Mouse (Mus musculus): ENCODE measurements around the gene Fgfr2.

Fgfr2 gene

DNA sequence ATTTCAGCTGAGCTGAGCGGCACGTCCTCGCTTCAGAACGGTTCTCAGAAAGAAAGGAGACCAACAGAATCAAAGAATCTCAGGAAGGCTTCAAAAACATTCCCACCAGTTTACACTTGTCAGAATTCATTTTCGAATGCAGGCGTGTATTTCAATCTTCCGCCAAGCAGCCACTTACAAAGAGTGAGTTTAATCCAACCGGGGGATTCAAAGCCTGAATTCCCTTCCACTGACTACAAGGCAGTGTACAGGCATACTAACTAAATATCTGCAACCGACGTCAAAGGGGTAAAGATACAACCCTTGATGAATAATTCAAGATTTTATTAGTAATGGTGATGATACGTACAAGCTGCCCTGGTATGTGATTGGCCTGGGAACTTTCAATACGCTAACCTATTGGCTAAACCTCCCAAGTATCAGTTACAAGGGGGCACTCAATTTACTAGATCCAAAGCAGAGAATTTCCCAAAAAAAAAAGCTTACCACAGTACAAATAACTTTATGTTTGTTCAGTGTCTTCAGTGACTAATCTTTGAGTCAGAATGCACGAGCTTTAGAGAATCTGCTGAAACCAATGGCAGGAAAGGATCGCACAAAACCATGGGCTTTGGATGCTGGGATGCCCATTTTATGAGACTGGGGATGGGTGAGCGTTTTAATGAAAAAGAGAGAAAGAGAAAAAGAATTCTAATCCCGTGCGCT, 2860.5 kb downstream of the Fgfr2 start:
- no peak for DNase-seq (ENCODE audit: low spot score)

DNA sequence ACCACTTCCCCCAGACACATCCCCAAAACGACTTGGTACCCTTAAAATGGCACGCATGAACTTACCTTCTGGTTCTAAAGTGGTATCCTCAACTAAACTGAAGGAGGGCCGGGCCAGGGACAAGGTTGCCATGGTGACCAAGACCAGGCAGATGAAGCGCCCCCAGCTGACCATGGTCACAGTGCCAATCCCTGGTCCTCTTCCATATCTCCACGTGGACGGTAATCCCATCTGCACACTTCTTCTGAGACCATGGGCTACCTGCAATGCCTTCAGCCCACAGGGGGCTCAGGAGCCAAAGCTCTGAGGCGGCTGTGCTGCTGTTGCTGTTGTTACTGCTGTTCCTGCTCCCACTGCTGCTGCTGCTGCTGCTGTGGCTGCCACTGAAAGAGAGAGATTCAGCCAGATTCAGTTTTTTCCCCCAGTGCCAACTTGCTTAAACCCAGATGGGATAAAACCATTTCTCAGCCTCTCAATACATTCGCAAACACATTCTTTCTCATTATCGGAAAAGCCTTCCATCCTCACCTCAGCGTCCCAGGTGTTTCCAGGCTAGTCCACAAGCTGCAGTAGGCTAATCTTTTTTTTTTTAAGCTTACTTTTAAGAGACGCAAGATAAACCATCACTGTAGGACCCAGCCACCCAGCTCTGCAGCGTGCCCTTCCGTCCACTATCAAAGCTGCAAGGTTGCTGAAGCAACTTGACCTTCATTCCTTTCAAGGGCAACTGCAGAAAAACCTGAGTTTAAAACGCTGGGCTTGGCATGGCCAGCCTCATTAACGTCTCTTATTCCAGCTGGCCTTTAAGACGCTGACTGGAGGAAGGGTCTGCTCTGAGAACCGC, 2861.2 kb downstream of the Fgfr2 start:
- no peak for DNase-seq (ENCODE audit: low spot score)

DNA sequence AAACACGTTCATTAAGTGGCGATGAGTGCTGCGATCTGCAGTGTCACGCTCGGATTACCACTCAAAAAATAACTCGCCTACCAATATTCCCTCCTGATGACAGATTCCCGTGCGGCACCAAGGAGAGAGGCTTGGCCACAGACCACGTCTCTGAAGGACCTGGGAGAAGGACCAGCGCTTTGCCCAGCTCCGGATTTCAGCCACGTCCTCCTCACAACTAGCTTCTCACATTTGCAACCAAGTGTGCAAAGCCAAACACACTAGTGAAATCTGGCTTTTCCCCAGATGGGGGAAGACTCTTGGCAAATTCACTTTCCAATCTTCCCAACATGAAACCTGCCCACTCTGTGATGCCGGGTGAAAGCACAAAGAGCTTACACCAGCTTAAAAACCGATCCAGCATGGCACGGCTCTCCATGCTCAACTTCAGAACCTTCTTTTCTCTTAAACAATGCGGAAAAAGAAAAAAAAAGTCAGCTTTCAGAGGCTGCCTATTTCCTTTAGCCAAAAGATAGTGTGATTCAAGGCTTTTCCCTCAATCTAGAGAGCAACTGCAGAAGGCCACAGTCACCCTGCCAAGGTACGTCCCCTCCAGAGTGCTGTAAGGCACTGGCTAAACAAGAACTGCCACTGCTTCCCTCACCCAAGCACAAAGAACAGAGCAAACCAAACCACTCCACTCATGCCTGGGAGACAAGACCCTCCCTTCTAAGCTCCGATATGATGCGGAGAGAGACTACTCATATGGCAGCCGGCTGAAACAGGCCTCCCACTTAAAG, 2862.1 kb downstream of the Fgfr2 start:
- no peak for DNase-seq (ENCODE audit: low spot score)

DNA sequence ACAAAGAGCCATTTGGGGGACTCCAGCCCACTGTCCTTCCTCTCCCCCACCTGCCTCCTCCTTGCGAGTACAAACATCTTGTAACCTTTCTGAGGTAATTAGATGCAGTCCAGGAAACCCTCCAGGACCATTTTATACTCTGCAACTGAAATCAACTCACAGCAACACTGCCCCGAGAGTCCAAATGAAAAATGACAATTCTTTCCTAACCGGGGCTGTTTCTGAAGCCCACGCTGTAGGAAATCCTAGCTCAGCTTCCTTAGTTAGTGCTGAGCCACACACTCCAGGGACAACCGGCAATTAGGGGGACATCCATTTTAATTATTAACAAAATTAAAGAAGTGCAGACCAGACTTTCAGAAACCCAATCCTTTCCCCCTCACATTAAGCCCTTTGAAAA, 2863.1 kb downstream of the Fgfr2 start:
- DNase-seq (ENCODE audit: low spot score): no peak

DNA sequence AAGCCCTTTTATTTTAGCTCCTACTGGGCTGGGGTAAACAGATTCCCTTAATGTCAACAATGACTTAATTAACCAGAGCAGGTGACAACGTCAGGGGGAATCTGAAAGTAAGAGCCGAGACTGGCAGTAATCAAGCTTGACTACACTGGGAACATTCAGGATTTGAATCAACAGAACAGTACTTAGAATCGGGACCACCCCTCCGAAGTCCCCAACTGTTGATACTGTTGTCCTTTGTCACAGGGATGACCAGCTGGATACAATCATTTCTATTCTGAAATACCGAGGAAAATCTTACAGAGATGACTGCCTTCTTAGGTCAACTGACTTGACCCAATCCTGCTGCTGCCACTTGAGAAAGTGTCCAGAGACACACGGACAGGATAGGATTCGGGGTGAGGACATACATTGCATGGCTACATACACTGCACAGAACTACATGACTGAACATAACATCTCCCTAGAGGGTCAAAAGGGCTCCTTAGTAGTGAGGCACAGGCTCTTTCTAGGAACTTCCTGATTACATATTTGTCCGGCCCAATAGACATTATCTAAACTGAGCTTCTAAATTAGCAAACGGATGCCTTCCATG, 2864.3 kb downstream of the Fgfr2 start:
- DNase-seq (ENCODE audit: low spot score): no peak

DNA sequence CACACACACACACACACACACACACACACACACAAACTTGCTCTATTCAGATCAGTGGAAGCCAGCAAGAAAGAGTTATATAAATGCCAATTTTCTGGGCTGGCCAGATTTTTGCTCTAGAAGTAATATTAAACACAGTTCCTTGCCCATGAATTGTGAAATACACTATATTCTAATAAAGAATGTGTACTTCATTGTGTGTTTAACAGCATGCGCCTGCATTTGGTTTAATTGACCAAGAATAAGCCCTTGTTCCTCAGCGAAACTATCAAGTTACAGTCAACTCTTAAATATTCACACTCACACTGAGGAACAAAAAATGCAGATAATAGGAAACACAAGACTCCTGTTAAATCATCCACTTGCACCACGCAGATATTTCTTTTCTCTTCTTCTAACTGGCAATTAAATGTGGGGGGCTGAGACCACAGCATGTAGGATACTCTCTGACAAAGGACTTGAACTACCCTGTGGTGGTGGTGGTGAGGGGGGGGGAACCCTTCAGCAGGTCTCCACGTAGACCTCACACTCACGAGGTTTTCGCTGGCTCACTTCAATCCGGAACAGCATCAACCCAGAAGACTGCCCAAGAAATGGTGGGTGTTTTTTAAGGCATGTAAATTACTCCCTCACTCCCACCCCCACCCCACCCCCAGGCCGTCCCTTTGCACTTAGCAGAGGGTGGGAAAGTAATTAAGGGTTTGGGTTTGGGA, 2865.0 kb downstream of the Fgfr2 start:
- no peak for DNase-seq (ENCODE audit: low spot score)

DNA sequence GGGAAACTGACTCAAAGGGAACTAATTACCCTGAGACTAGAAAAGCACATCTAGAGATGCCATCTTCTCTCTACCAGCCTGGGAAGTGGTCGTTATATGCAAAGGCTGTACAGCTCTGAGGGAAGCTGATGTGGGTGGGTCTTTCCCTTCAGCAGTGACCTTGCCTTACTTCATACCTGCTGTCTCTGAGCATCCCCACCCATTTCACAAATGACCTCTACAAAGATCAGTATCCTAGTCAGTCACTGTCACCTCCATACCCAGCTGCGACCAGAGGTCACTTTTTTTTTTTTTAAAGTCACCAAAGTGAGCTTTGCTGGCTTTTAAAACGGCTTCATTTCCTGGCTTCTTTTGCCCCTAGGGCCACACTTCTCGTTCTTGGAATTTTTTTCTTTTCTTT, 2869.9 kb downstream of the Fgfr2 start:
- no peak for DNase-seq (ENCODE audit: low spot score)

DNA sequence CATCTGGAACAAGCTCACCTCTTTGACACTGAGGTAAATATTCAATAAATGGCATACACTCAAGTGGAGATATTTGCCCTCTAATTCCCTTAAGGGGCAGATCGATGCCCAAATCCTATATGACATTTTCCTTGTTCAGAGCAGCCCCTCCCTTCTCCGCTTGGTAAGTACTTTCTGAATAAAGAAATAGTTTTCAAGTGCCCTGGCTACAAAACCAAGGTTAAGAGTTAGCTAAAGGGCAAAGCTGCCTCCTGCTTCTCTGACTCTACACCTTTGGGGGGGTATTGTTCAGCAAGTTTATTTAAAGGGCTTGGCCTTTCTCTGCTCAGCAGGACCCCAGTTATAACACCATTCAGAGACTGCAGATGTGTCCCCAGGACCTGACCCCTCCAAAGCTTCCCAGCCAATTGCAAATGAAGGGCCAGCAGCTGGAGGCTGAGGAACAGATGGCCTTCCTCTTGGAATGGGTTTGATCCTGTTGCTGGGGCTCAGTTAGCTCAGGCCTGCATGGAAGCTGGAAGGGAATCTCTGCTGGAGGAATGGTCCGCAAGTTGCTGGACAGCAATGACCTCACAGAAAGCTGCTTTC, 2871.1 kb downstream of the Fgfr2 start:
- DNase-seq (ENCODE audit: low spot score): no peak

DNA sequence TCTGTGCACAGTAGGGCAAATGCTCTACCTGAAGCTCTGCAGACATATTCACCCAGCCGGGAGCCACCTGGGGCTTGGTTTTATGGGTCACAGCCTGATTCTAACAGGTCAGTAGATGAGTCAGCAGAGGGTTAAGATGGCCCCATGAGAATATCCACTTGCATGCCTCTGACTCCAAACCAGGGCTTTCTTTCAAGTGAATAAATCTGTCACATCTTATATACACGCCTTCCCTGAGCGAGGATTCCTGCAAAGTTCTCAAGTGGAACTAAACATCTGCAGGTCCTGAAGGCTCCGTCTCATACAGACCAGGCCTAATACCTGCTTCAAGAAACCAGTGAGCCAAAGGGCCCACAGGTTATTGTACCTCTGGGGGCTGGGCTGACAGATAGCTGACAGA, 2872.2 kb downstream of the Fgfr2 start:
- no peak for DNase-seq (ENCODE audit: low spot score)

DNA sequence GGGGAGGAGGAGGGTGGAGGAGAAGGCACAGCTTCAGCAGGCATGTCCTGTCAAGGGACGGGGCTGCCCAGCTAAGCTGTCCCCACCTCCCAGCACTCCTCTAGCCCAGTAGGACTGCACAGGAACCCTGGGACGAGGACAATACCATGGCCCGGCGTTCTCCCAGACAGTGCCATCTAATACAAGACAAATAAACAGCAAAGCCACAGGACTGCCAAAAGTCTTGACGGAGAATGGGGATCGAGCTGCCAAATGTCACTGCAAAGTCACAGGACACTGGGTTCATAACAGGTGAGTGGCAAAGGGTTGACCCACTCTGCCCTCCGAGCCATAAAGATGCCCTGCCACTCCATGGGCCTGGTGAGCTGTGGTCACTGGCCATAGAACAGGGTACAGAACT, 2874.7 kb downstream of the Fgfr2 start:
- no peak for DNase-seq (ENCODE audit: low spot score)

DNA sequence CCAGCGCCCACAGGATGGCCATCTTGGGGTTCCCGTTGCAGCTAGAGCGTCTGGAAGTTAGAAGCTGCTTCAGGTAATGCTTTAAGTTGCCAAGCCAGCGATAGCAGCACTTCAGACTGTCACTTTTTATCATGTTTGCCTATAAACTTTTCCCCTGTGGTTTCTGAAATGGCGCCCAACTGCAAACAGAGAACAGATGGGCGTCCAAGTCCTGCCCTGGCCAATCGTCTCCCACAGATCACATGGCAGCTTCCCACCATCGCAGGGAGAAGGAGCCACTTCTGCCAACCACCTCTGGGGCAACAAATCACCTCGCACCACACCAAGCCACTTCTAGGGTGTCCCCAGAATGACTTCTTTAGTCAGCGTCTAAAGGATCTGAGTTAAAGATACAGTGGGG, 2875.3 kb downstream of the Fgfr2 start:
- DNase-seq (ENCODE audit: low spot score): no peak

DNA sequence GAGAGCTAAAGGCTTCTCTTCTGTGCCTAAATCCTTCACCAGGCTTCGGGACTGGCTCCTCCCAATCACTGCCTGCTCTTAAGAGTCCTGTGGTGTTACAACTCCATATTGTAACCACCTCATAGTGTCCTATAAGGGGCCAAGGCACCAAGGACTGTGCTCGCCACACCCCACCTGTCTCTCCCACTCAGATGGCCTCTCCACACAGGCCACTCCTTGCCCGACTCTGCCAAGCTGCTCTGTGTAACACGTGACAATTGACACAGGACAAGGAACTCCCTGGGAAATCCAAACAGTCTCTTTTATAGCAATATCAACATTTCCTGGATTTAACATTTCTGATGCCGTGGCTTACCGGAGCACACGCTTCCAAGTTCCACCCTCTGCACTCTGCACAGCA, 2876.7 kb downstream of the Fgfr2 start:
- DNase-seq (ENCODE audit: low spot score): no peak

DNA sequence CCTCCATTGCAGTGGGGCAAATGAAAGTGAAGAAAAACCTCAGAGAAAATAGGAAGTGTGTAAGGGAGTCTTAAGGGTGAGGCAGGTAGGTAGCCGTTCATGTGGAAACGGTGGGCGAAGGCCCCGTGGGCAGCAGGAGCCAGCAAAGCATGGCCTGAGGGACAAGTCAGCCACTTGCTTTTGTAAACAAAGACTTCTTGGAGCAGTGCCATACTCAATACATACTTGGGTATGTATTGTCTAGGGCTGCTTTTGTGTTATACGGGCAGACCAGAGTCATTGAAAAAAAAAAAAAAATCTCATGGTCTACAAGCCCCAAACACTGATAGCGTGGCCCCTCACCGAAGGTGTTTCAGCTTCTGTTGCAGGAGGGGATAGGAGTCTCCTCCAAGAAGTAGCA, 2878.6 kb downstream of the Fgfr2 start:
- no peak for DNase-seq (ENCODE audit: low spot score)

DNA sequence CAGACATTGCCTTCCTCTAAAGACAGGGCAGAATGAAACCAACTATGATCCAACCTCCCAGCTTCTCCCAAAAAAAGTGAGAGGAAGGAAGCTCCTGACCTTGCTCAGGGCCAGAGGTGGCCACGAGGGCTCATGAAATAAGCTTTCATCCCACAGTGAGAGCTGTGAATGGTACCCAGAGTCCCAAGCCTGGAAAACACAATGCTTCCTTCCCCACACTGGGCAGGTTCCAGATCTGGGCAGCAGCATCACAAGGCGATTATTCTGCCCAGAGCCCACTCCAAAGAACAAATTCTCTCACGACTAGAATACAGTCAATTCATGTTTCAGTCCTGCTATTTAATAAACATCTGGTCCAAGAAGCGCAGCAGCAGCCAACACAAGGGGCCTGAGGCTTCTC, 2879.3 kb downstream of the Fgfr2 start:
- DNase-seq (ENCODE audit: low spot score): no peak

DNA sequence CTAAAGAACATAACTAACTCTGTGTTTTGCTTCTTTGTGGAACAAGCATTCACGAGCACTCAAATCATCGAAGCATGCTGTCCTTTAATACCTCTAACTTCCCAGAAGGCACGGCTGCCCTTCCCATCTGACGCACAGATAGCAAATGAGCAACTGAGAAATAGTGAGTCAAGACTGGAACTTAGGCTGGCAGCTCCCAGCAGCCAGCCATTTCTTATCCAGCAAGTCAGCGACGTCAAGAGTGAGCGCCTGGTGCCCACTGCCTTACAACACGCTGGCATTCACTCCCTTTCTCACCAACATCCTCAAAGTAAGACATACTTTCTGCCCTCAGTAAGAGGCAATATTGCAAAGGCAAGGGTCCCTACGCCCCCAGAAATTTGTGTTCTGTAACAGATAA, 2883.0 kb downstream of the Fgfr2 start:
- no peak for DNase-seq (ENCODE audit: low spot score)

DNA sequence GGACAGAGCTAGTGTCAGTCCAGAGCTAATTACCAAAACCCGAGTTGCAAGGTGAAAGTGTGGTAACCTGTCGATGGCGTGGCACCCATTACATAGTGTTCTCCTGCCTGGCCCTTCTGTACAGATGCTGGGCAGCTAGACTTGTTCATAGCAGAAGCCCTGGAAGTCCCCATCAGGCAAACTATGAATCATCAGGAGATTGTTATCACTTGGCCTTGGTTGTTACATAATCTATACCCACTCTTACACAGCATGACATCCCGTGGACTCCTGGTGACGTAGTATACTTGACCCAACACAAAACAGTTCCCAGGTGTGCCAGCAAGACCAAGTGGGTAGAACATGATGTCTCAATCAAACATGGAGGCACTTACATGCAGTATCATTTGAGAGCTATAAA, 2885.9 kb downstream of the Fgfr2 start:
- no peak for DNase-seq (ENCODE audit: low spot score)

DNA sequence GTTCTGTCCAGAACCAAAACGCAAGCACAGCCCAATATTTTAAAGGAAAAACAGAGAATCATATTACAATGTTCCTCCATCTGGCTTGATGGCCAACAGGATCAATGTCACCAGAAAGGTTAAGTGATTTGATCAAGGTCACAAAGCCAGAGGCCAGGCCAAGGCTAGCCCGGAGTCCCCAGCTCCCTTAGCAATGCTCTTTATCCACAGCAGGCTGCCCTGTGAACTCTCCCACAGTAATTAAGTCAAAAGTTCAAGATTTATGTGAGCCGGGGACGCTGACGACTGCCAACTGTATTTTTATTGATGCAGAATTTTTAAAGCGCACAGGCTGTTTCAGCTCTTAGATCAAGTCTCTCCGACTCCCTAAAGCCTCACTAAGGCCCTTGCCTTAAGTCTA, 2889.4 kb downstream of the Fgfr2 start:
- DNase-seq (ENCODE audit: low spot score): no peak

DNA sequence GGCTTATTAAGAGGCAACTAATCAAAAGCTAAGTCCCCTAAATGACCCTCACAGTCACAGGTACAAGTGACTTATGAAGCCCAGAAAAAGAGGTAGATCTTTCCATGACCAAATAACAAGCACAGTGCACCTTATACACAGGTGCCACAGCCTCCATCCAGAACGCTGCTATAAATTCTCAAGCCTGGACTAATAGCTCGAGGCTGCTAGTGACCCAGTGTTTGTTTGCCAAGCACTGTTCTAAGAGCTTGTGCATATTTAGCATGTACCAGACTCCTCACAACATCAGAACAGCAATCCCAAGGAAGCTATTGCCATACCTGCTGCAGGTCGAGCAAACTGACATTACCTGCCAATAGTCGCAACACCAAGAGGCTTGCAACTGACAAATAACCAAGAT, 2893.1 kb downstream of the Fgfr2 start:
- DNase-seq (ENCODE audit: low spot score): no peak

DNA sequence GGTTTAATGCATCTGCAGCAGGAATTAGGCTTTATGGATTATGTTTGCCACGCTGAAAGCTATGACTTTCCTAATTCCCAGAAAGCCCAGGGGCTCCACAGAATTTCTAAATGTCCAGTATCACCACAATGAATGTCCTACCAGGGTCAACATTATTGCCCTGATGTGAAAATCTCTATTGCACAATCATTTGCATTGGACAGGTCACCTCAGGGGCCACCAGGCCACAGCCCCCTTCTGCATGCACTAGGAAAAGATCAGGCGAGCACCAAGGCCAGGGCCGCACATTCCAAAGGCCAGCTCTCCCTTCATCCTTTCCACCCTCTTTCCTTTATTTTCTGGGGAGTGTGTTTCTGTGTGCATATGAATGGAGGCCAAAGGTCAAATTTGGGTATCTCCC, 2897.9 kb downstream of the Fgfr2 start:
- DNase-seq (ENCODE audit: low spot score): no peak

DNA sequence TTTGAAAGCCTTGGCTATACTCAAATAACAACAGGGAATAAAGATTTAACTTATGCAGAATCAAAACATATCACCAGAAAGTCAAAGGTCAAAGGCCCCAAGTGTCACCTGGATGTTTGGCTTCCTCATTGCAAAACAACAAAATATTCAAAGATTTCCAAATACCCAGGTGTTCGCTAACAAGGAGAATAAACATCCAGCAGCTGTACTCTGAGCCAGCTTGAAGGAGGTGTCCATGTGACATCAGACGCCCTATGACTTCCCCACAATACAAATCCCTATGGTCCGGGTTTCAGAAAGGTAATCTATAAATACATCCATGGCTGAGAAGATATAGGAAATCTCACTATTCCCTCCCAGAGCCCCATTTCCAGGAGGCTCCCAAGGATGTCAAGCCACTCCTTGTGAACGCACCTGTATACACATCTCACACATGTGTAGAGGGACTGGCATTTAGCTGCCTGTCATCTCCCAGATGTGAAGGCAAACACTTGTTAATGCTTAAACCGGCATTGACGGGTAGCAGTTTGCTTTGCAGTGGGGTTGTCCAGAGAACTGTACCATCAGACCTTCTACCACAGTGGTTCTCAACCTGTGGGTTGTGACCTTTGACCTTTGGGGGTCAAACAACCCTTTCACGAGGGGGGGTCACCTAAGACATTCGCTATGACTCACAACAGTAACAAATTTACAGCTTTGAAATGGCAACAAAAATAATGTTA, 2900.4 kb downstream of the Fgfr2 start:
- no peak for DNase-seq (ENCODE audit: low spot score)

Data from urinary bladder, postnatal 14 days (tissue).